Mouse (Mus musculus) limb, embryonic 15.5 days (tissue): ENCODE data around the gene Zbtb46. TPM values are rescaled to one million over a fixed set of nuclear protein-coding genes. Genes with fewer than 3 reads are reported as not detected.

Experiments
- ATAC-seq: fragments of 200-750 bp; cut with Nextera tagmentation; 2 replicates; pipeline ENCODE4 v1.8.0; 2017; ENCODE audit warnings: low read depth, moderate TSS enrichment; ENCODE audit not compliant: insufficient number of reproducible peaks, low FRiP score, low TSS enrichment
- H3K27ac ChIP-seq: fragments of 300-500 bp; sonication (generic); 2 replicates; pipeline ENCODE4 v1.5.1; 2015; ENCODE audit warnings: moderate library complexity, mild to moderate bottlenecking, inconsistent platforms
- H3K27me3 ChIP-seq: fragments of 300-500 bp; sonication (generic); 2 replicates; pipeline ENCODE4 v1.6.1; 2015; ENCODE audit warnings: inconsistent platforms
- H3K36me3 ChIP-seq: fragments of 300-500 bp; sonication (generic); 2 replicates; pipeline ENCODE4 v1.6.1; 2015; ENCODE audit warnings: inconsistent platforms
- H3K4me1 ChIP-seq: fragments of 300-500 bp; sonication (generic); 2 replicates; pipeline ENCODE4 v1.6.1; 2015; ENCODE audit warnings: inconsistent platforms
- H3K4me2 ChIP-seq: fragments of 300-500 bp; sonication (generic); 2 replicates; pipeline ENCODE4 v1.6.1; 2015; ENCODE audit warnings: mild to moderate bottlenecking, inconsistent platforms
- H3K4me3 ChIP-seq: fragments of 300-500 bp; sonication (generic); 2 replicates; pipeline ENCODE4 v1.5.1; 2015; ENCODE audit warnings: mild to moderate bottlenecking, inconsistent platforms
- H3K9ac ChIP-seq: fragments of 300-500 bp; sonication (generic); 2 replicates; pipeline ENCODE4 v1.6.1; 2015; ENCODE audit warnings: inconsistent platforms
- H3K9me3 ChIP-seq: fragments of 300-500 bp; sonication (generic); 2 replicates; pipeline ENCODE4 v1.6.1; 2016; ENCODE audit warnings: inconsistent platforms
- WGBS: fragments of 180-500 bp; shearing (Covaris S2); methylation state at CpG from one replicate; pipeline ENCODE4 v1.1.7; 2015; 5-methylcytosine and 5-hydroxymethylcytosine counted together
- polyA plus RNA-seq: library from polyadenylated mRNA; unstranded; fragments of >200 nt; fragmentation: Nextera tagmentation; extraction: Ambion mirVana; gene quantifications from 2 replicates; pipeline ENCODE4 v1.2.1, GENCODE M21; 2015

The Zbtb46 gene
- polyA plus RNA-seq, 1 experiment from 2014 or later = 4.2 TPM

- Histone ChIP-seq H3K9me3 (no peaks in the 10 kb centered on the region), H3K9ac (no peak overlapping the region), H3K4me1 (0 out of 2 replicates have a peak, but pooled peaks cover 2% of the 10 kb centered on the region), H3K27me3 (no peaks in the 10 kb centered on the region), H3K27ac (no peak overlapping the region), H3K36me3 (peaks cover 12% of the 10 kb centered on the region), H3K4me2 (no peak overlapping the region), H3K4me3 (no peak overlapping the region)
- no peak for ATAC-seq
- WGBS = 68% methylated on average over 2 of the region's 2 CpGs
These were observed 67.7 kb downstream of the Zbtb46 start for GRCm38 (mm10) chr2:181391541-181391940.

- no peak overlapping the region for H3K4me2 ChIP-seq
- H3K9me3 ChIP-seq = no peaks in the 10 kb centered on the region
- ATAC-seq = no peak
- no peak overlapping the region for H3K27ac ChIP-seq
- 89% methylated on average over 15 of the region's 15 CpGs for WGBS
- no peak overlapping the region for H3K9ac ChIP-seq
- H3K4me1 ChIP-seq = peaks cover 4% of the 10 kb centered on the region; the same call in 1 of the 2 replicates
- H3K36me3 ChIP-seq = peaks cover 17% of the 10 kb centered on the region
- no peak overlapping the region for H3K4me3 ChIP-seq
- H3K27me3 ChIP-seq = no peaks in the 10 kb centered on the region
These were observed 68.2 kb downstream of the Zbtb46 start for GRCm38 (mm10) chr2:181391022-181391421.

GRCm38 (mm10) chr2:181390136-181390870 is 68.9 kb downstream of the Zbtb46 start:
- WGBS = 55% methylated on average over 4 of the region's 4 CpGs
- no peak for ATAC-seq

GRCm38 (mm10) chr2:181386663-181387210 is 72.5 kb downstream of the Zbtb46 start:
- Histone ChIP-seq H3K36me3 (peaks cover 51% of the 10 kb centered on the region), H3K4me1 (peaks cover 20% of the 10 kb centered on the region), H3K4me3 (no peak overlapping the region), H3K27ac (no peak overlapping the region), H3K9ac (no peak overlapping the region), H3K9me3 (no peaks in the 10 kb centered on the region), H3K4me2 (no peak overlapping the region), H3K27me3 (no peaks in the 10 kb centered on the region)
- ATAC-seq = no peak
- WGBS = 80% methylated on average over 3 of the region's 4 CpGs

More at GRCm38 (mm10) chr2:181390136-181390870, 68.9 kb downstream of the Zbtb46 start:
- Histone ChIP-seq H3K9ac (no peak overlapping the region), H3K4me3 (no peak overlapping the region), H3K27ac (no peak overlapping the region), H3K4me2 (no peak overlapping the region), H3K4me1 (peaks cover 9% of the 10 kb centered on the region; the same call in 1 of the 2 replicates), H3K9me3 (no peaks in the 10 kb centered on the region), H3K27me3 (no peaks in the 10 kb centered on the region), H3K36me3 (peaks cover 21% of the 10 kb centered on the region)

- H3K4me2 ChIP-seq = no peak overlapping the region
- H3K27ac ChIP-seq = peak overlapping the region; percentile 65; the same call in 1 of the 2 replicates
- peaks cover 55% of the 10 kb centered on the region for H3K36me3 ChIP-seq
- no peak overlapping the region for H3K4me3 ChIP-seq
- no peak overlapping the region for H3K9ac ChIP-seq
- no peaks in the 10 kb centered on the region for H3K9me3 ChIP-seq
- peaks cover 20% of the 10 kb centered on the region for H3K4me1 ChIP-seq
- no peaks in the 10 kb centered on the region for H3K27me3 ChIP-seq
- 53% methylated on average over 3 of the region's 3 CpGs for WGBS
- no peak for ATAC-seq
These were observed 73.3 kb downstream of the Zbtb46 start for GRCm38 (mm10) chr2:181385885-181386284.

GRCm38 (mm10) chr2:181384919-181385391 is 74.3 kb downstream of the Zbtb46 start:
- WGBS = 69% methylated on average over 4 of the region's 4 CpGs
- H3K27ac ChIP-seq = peak overlapping the region; percentile 65
- ATAC-seq = peak; percentile 45; the same call in 1 of the 2 replicates
- peaks cover 64% of the 10 kb centered on the region for H3K36me3 ChIP-seq
- H3K4me3 ChIP-seq = no peak overlapping the region
- no peaks in the 10 kb centered on the region for H3K27me3 ChIP-seq
- no peak overlapping the region for H3K9ac ChIP-seq
- H3K4me1 ChIP-seq = peaks cover 20% of the 10 kb centered on the region
- no peaks in the 10 kb centered on the region for H3K9me3 ChIP-seq
- H3K4me2 ChIP-seq = no peak overlapping the region

GRCm38 (mm10) chr2:181384463-181384862 is 74.8 kb downstream of the Zbtb46 start:
- 84% methylated on average over 7 of the region's 7 CpGs for WGBS
- Histone ChIP-seq H3K4me2 (no peak overlapping the region), H3K27ac (peak overlapping the region; percentile 54), H3K9ac (no peak overlapping the region), H3K36me3 (peaks cover 69% of the 10 kb centered on the region), H3K9me3 (no peaks in the 10 kb centered on the region), H3K27me3 (no peaks in the 10 kb centered on the region), H3K4me3 (no peak overlapping the region), H3K4me1 (peaks cover 20% of the 10 kb centered on the region)
- ATAC-seq = 0 out of 2 replicates have a peak, but pooled peaks have one; percentile 21

GRCm38 (mm10) chr2:181381631-181382306 is 77.5 kb downstream of the Zbtb46 start:
- 86% methylated on average over 6 of the region's 6 CpGs for WGBS
- H3K9me3 ChIP-seq = no peaks in the 10 kb centered on the region
- H3K4me3 ChIP-seq = no peak overlapping the region
- peaks cover 19% of the 10 kb centered on the region for H3K4me1 ChIP-seq
- H3K27me3 ChIP-seq = no peaks in the 10 kb centered on the region
- H3K4me2 ChIP-seq = no peak overlapping the region
- peaks cover 79% of the 10 kb centered on the region for H3K36me3 ChIP-seq
- no peak overlapping the region for H3K9ac ChIP-seq
- H3K27ac ChIP-seq = no peak overlapping the region
- no peak for ATAC-seq

GRCm38 (mm10) chr2:181381107-181381506 is 78.1 kb downstream of the Zbtb46 start:
- H3K9me3 ChIP-seq = no peaks in the 10 kb centered on the region
- 95% methylated on average over 5 of the region's 5 CpGs for WGBS
- H3K4me2 ChIP-seq = no peak overlapping the region
- no peak overlapping the region for H3K4me3 ChIP-seq
- no peak for ATAC-seq
- H3K4me1 ChIP-seq = peaks cover 17% of the 10 kb centered on the region
- no peaks in the 10 kb centered on the region for H3K27me3 ChIP-seq
- H3K36me3 ChIP-seq = peaks cover 75% of the 10 kb centered on the region
- no peak overlapping the region for H3K9ac ChIP-seq
- no peak overlapping the region for H3K27ac ChIP-seq

- Histone ChIP-seq H3K4me3 (no peak overlapping the region), H3K27ac (no peak overlapping the region), H3K4me1 (peaks cover 10% of the 10 kb centered on the region; the same call in 1 of the 2 replicates), H3K36me3 (peaks cover 70% of the 10 kb centered on the region), H3K9me3 (no peaks in the 10 kb centered on the region), H3K27me3 (no peaks in the 10 kb centered on the region), H3K9ac (no peak overlapping the region), H3K4me2 (no peak overlapping the region)
- WGBS = 90% methylated on average over 5 of the region's 5 CpGs
- no peak for ATAC-seq
These were observed 79.0 kb downstream of the Zbtb46 start for GRCm38 (mm10) chr2:181380251-181380650.

- H3K36me3 ChIP-seq = peaks cover 70% of the 10 kb centered on the region
- no peaks in the 10 kb centered on the region for H3K27me3 ChIP-seq
- H3K4me2 ChIP-seq = no peak within 1 kb of the TSS
- H3K9me3 ChIP-seq = no peaks in the 10 kb centered on the region
- H3K4me3 ChIP-seq = no peak within 1 kb of the TSS
- no peak within 1 kb of the TSS for H3K9ac ChIP-seq
- 0 out of 2 replicates have a peak, but pooled peaks cover 5% of the 10 kb centered on the region for H3K4me1 ChIP-seq
- WGBS = 94% methylated on average over 12 of the region's 12 CpGs
- no peak for ATAC-seq
- no peak within 1 kb of the TSS for H3K27ac ChIP-seq
These were observed 79.4 kb downstream of the Zbtb46 start, which contains the start of gene Lime1 for GRCm38 (mm10) chr2:181379778-181380177. Gene Lime1, plus strand, starts transcription at chr2:181380078.

GRCm38 (mm10) chr2:181378701-181379100 is 80.5 kb downstream of the Zbtb46 start:
- no peak for ATAC-seq
- 88% methylated on average over 5 of the region's 5 CpGs for WGBS
- H3K36me3 ChIP-seq = peaks cover 60% of the 10 kb centered on the region

More at GRCm38 (mm10) chr2:181378701-181379100, 80.5 kb downstream of the Zbtb46 start:
- Histone ChIP-seq H3K27ac (no peak overlapping the region), H3K9ac (no peak overlapping the region), H3K4me1 (no peaks in the 10 kb centered on the region), H3K4me3 (no peak overlapping the region), H3K27me3 (no peaks in the 10 kb centered on the region), H3K4me2 (no peak overlapping the region), H3K9me3 (no peaks in the 10 kb centered on the region)
